Mouse (Mus musculus) thymus, adult 18-20 months (tissue): ENCODE data around the gene Tnfrsf8.

ENCODE experiments used
- DNase-seq, 2 experiments: peaks; one replicate each; pipeline ENCODE4 v3.0.0; 2022; ENCODE audit warnings: mixed read lengths in 2 of 2

Gene Tnfrsf8

GRCm38 (mm10) chr4:145229524-145230163 is 85.3 kb downstream of the Tnfrsf8 start:
- DNase-seq: no peak

- peak in 1 of 2 experiments; percentile 62 for DNase-seq
Measured at GRCm38 (mm10) chr4:145229051-145229450, 85.9 kb downstream of the Tnfrsf8 start.

DNA sequence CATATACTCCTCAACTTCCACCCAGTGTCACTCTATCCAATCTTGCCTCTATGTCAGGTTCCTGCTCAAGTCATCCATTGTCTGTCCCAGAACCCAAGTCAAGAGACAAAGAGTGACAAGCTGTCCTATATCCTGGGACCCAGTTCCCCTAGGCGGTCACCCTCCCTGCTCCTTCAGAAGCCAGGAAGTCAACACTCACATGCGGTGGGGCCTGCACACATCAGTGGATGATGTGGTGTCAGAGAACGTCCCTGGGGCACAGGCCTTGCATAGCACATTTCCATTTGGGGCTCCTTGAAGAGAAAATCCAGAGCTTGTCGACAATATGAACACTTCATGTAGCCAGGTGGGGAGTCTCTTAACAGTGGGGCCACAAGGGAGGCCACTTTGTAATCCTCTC is 90.4 kb downstream of the Tnfrsf8 start:
- DNase-seq: no peak

GRCm38 (mm10) chr4:145222064-145222463 is 92.9 kb downstream of the Tnfrsf8 start:
- DNase-seq: no peak

DNA sequence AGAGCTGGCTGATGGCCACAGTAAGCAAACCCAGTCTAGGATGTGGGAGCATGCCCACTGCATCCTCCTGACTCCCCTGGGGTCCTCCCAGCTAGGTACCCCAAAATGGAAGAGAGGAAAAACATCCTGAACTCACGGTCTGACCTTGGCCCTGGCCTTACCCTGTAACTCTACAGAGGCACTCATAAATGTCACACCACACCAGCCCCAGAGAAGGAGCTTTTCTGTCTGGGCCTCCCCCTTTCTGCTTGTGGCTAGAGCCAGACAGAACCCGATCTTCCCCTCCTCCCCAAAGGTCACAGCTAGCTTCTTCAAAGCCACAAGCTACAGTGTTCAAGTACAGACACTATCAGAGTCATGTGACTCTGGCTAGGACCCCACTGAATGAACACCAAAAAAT is 93.6 kb downstream of the Tnfrsf8 start:
- no peak for DNase-seq

- DNase-seq: no peak
Measured at GRCm38 (mm10) chr4:145220001-145220400, 95.0 kb downstream of the Tnfrsf8 start.

DNA sequence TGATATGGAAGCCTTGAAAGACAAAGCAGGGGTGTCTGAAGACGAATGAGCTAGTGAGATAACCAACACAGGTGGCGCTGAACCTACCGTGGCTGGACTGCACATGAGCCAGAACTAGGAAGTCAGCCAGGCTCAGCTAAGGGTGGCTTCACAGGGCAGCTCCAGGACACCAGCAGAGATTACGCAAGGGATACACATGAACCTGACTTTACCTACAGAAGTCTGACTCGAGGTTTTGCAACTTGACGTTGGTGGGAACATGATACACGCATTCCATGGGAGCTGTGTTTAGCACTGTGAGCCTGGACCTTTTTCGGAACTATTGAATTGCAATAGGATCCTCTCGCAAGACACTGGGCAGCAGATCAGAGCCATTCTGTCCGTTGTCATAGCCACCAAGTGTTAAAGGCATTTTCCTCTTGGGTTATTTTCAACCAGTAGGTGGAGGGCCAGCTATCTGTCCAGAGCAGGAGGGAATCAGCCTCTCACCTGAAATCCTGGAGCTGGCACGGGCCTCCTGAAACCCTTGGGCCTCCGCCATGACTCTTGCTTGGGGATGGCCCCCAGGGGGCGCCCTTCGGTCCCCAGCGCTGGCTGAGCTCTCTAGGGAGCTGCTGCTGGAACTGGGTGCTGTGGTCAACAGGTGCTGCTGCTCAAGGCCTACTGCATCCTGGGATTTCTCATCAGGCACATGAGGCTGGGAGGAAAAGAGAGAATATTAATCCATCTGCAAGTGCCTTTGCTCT is 95.6 kb downstream of the Tnfrsf8 start:
- no peak for DNase-seq

DNA sequence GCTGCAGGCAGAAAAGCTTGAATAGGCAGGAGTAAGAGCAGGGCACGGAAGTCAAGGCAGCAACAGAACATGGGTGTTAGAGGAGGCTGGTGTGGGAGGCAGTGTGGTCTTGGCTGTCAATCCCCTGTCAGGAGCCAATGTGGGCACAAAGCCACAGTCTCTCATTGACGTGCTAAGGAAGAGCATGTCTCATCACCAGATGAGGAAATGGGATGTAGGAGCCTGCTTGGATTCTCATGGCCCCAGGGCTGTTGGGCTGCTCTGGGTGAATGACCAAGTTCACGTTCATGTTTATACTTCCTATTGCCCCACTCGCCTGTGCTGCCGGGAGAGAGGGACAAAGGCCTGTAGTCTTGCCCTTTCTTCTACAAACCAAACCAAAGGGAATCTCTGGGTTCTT is 97.1 kb downstream of the Tnfrsf8 start:
- DNase-seq: no peak
